Mouse (Mus musculus) c-Kit-negative CD71-positive TER-119-positive erythroid progenitor cells, embryonic 14.5 days (primary cell): ENCODE results near the gene Camk2g.
A peak's percentile ranks its signal among the peaks of the same experiment; 100 is the strongest.
"Not testable (repeated sequence)": the region's sequence is repeated elsewhere in the genome, so short reads cannot be mapped to it uniquely, and the experiment has no call there.

Experiments
- DNase-seq: peaks from one replicate; pipeline ENCODE4 v3.0.0-alpha.2; 2013; ENCODE audit warnings: low read depth, low spot score

Gene Camk2g

GRCm38 (mm10) chr14:20738511-20738910, 55.4 kb downstream of the Camk2g start:
- DNase-seq: no peak

GRCm38 (mm10) chr14:20737306-20737705, 56.6 kb downstream of the Camk2g start:
- peak; percentile 40 for DNase-seq

- DNase-seq: no peak
Observed at GRCm38 (mm10) chr14:20735892-20736390, 57.9 kb downstream of the Camk2g start.

- no peak for DNase-seq
Observed at GRCm38 (mm10) chr14:20735052-20735451, 58.8 kb downstream of the Camk2g start.

- peak; percentile 85 for DNase-seq
Observed at GRCm38 (mm10) chr14:20733952-20734774, 59.7 kb downstream of the Camk2g start, which contains the start of gene Ndst2. Gene Ndst2, minus strand, starts transcription at chr14:20734562.

- peak; percentile 55 for DNase-seq
Observed at GRCm38 (mm10) chr14:20733041-20733951, 60.6 kb downstream of the Camk2g start.

GRCm38 (mm10) chr14:20730853-20731602, 62.9 kb downstream of the Camk2g start:
- DNase-seq: no peak

GRCm38 (mm10) chr14:20729871-20730270, 64.0 kb downstream of the Camk2g start:
- DNase-seq: no peak

GRCm38 (mm10) chr14:20725660-20726339, 68.1 kb downstream of the Camk2g start:
- DNase-seq: no peak

- DNase-seq: peak; percentile 40
Observed at GRCm38 (mm10) chr14:20724043-20724442, 69.8 kb downstream of the Camk2g start.

GRCm38 (mm10) chr14:20723006-20723405, 70.9 kb downstream of the Camk2g start:
- DNase-seq: no peak

GRCm38 (mm10) chr14:20721371-20721770, 72.5 kb downstream of the Camk2g start:
- DNase-seq: no peak

- no peak for DNase-seq
Observed at GRCm38 (mm10) chr14:20719767-20720166, 74.1 kb downstream of the Camk2g start.

GRCm38 (mm10) chr14:20718443-20718842, 75.4 kb downstream of the Camk2g start:
- no peak for DNase-seq

- DNase-seq: no peak
Observed at GRCm38 (mm10) chr14:20713832-20714231, 80.1 kb downstream of the Camk2g start.

- no peak for DNase-seq
Observed at GRCm38 (mm10) chr14:20708239-20708638, 85.6 kb downstream of the Camk2g start.

GRCm38 (mm10) chr14:20707201-20708190, 86.4 kb downstream of the Camk2g start, which contains the start of gene Zswim8:
Gene Zswim8, plus strand, starts transcription at chr14:20707552.
- peak; percentile 74 for DNase-seq

GRCm38 (mm10) chr14:20703461-20703860, 90.4 kb downstream of the Camk2g start:
- DNase-seq: not testable (repeated sequence)

- peak; percentile 75 for DNase-seq
Observed at GRCm38 (mm10) chr14:20702741-20703381, 91.0 kb downstream of the Camk2g start, which contains the start of gene Chchd1. Gene Chchd1, plus strand, starts transcription at chr14:20703006.
